Mouse (Mus musculus) ES-E14 (cell line): ENCODE measurements around the gene Aen. TPM values are rescaled to one million over a fixed set of nuclear protein-coding genes. Genes with fewer than 3 reads are reported as not detected.

ENCODE experiments used
- DNase-seq: peaks from one replicate; pipeline ENCODE4 v3.0.0-alpha.2; 2013; ENCODE audit warnings: low read depth, low spot score
- H3K27ac ChIP-seq: 2 replicates; pipeline ENCODE4 v1.5.1; 2012; ENCODE audit warnings: low read depth, mild to moderate bottlenecking, low read length, moderate library complexity, mixed read lengths; ENCODE audit not compliant: poor library complexity, insufficient read depth, severe bottlenecking
- H3K36me3 ChIP-seq: 2 replicates; pipeline ENCODE4 v1.6.1; 2012; ENCODE audit warnings: mild to moderate bottlenecking, low read length, moderate library complexity, mixed read lengths; ENCODE audit not compliant: control insufficient read depth, poor library complexity, insufficient read depth, severe bottlenecking
- H3K4me1 ChIP-seq, 2 experiments: fragments of 150-350 bp in 1 of 2; sonication (generic) in 1 of 2; 2 replicates each; pipeline ENCODE4 v1.6.1; 2012; ENCODE audit warnings: low read length in 2 of 2, mild to moderate bottlenecking in 1 of 2, mixed read lengths in 1 of 2; ENCODE audit not compliant: control insufficient read depth in 2 of 2, insufficient read depth in 2 of 2, poor library complexity in 1 of 2
- H3K4me3 ChIP-seq, 2 experiments: fragments of 150-350 bp in 1 of 2; sonication (generic) in 1 of 2; 2 replicates each; pipeline ENCODE4 v1.5.1; 2012; ENCODE audit warnings: low read length in 2 of 2, low read depth in 1 of 2, mild to moderate bottlenecking in 1 of 2, mixed read lengths in 1 of 2; ENCODE audit not compliant: insufficient read depth in 1 of 2, poor library complexity in 1 of 2, severe bottlenecking in 1 of 2
- H3K9ac ChIP-seq: 2 replicates; pipeline ENCODE4 v1.6.1; 2012; ENCODE audit warnings: low read depth, mild to moderate bottlenecking, low read length, mixed read lengths; ENCODE audit not compliant: poor library complexity, insufficient read depth, severe bottlenecking
- H3K9me3 ChIP-seq: fragments of 150-350 bp; sonication (generic); 2 replicates; pipeline ENCODE4 v1.6.1; 2012; ENCODE audit warnings: low read depth, mild to moderate bottlenecking, low read length; ENCODE audit not compliant: control insufficient read depth, insufficient read depth
- CHD2 ChIP-seq: IDR thresholded peaks from 2 replicates; pipeline ENCODE4 v1.6.1; 2014; ENCODE audit warnings: mild to moderate bottlenecking, low read depth, low read length, inconsistent platforms
- HCFC1 ChIP-seq: IDR thresholded peaks from 2 replicates; pipeline ENCODE4 v1.6.1; 2012; ENCODE audit warnings: low read length, inconsistent platforms, borderline replicate concordance; ENCODE audit not compliant: insufficient read depth
- MAFK ChIP-seq: IDR thresholded peaks from 2 replicates; pipeline ENCODE4 v1.6.1; 2014; ENCODE audit warnings: mild to moderate bottlenecking, low read depth, low read length, inconsistent platforms; ENCODE audit not compliant: insufficient read depth
- ZC3H11A ChIP-seq: IDR thresholded peaks from 2 replicates; pipeline ENCODE4 v1.6.1; 2012; ENCODE audit warnings: low read depth, mild to moderate bottlenecking, inconsistent platforms, low read length, borderline replicate concordance
- ZNF384 ChIP-seq: IDR thresholded peaks from 2 replicates; pipeline ENCODE4 v1.6.1; 2012; ENCODE audit warnings: low read depth, low read length, inconsistent platforms
- in situ Hi-C, 2 experiments: fragments of 600-800 bp; cut with MboI; formaldehyde crosslinking; loops; one replicate each; pipeline ENCODE4 v1.15.1; 2025; ENCODE audit warnings: low sequenced_read_pairs in 2 of 2, inconsistent platforms in 1 of 2; ENCODE audit not compliant: unreplicated experiment in 2 of 2
- total RNA-seq: library from RNA; depleted of rRNA; stranded (reverse); fragments of 300-350 nt; gene quantifications from 2 replicates; pipeline ENCODE4 v1.2.3, GENCODE M21; 2012

Aen gene
- total RNA-seq, 1 experiment, result 146 TPM

GRCm38 (mm10) chr7:78868731-78869130 lies 26.9 kb upstream of the Aen start:
- Histone ChIP-seq H3K4me3 (no peak overlapping the region), H3K9ac (no peak overlapping the region), H3K36me3 (no peaks in the 10 kb centered on the region), H3K9me3 (no peaks in the 10 kb centered on the region), H3K27ac (no peak overlapping the region), H3K4me1 (peaks cover 2 to 3% of the 10 kb centered on the region in 2 experiments; a peak in 1 of 4 replicates)
- TF ChIP-seq MAFK (no peak), ZC3H11A (no peak), CHD2 (no peak), ZNF384 (no peak), HCFC1 (no peak)
- in situ Hi-C loops, result no loop called here
- no peak for DNase-seq

GRCm38 (mm10) chr7:78872366-78872765 lies 23.3 kb upstream of the Aen start:
- H3K9me3 ChIP-seq, result no peaks in the 10 kb centered on the region
- H3K36me3 ChIP-seq, result no peaks in the 10 kb centered on the region
- no peaks in the 10 kb centered on the region for H3K4me1 ChIP-seq
- in situ Hi-C loops, result no loop called here
- no peak for DNase-seq
- H3K27ac ChIP-seq, result no peak overlapping the region; the same call in 1 of the 2 replicates
- H3K9ac ChIP-seq, result no peak overlapping the region
- H3K4me3 ChIP-seq, result no peak overlapping the region
- TF ChIP-seq ZC3H11A (no peak), ZNF384 (no peak), HCFC1 (no peak)

- TF ChIP-seq MAFK (no peak), ZC3H11A (no peak), HCFC1 (no peak), ZNF384 (no peak), CHD2 (no peak)
Measured at GRCm38 (mm10) chr7:78872831-78873230, 22.8 kb upstream of the Aen start.

GRCm38 (mm10) chr7:78881607-78882468 lies 13.8 kb upstream of the Aen start:
- TF ChIP-seq MAFK (no peak), CHD2 (no peak)
- no peak overlapping the region for H3K27ac ChIP-seq
- H3K9me3 ChIP-seq, result no peaks in the 10 kb centered on the region
- H3K36me3 ChIP-seq, result no peaks in the 10 kb centered on the region
- no peak overlapping the region for H3K4me3 ChIP-seq
- peaks cover 0 to 2% of the 10 kb centered on the region in 2 experiments; a peak in 1 of 4 replicates for H3K4me1 ChIP-seq
- no peak for DNase-seq
- no peak overlapping the region for H3K9ac ChIP-seq
- in situ Hi-C loops, result no loop called here

More at GRCm38 (mm10) chr7:78872831-78873230, 22.8 kb upstream of the Aen start:
- no peak overlapping the region for H3K27ac ChIP-seq
- in situ Hi-C loops, result no loop called here
- H3K4me1 ChIP-seq, result no peaks in the 10 kb centered on the region
- H3K4me3 ChIP-seq, result no peak overlapping the region
- H3K9me3 ChIP-seq, result no peaks in the 10 kb centered on the region
- H3K36me3 ChIP-seq, result no peaks in the 10 kb centered on the region
- H3K9ac ChIP-seq, result no peak overlapping the region
- no peak for DNase-seq

GRCm38 (mm10) chr7:78882469-78882837 lies 13.2 kb upstream of the Aen start:
- Histone ChIP-seq H3K4me1 (peaks cover 0 to 2% of the 10 kb centered on the region in 2 experiments; a peak in 1 of 4 replicates), H3K9ac (no peak overlapping the region), H3K27ac (no peak overlapping the region), H3K36me3 (no peaks in the 10 kb centered on the region), H3K4me3 (no peak overlapping the region), H3K9me3 (no peaks in the 10 kb centered on the region)
- in situ Hi-C loops, result no loop called here
- no peak for DNase-seq
- no peak for TF ChIP-seq ZNF384
- no peak for TF ChIP-seq CHD2
- no peak for TF ChIP-seq HCFC1
- no peak for TF ChIP-seq ZC3H11A
- TF ChIP-seq MAFK, result no peak
